ENCODE assay signal across 8 mouse cellular contexts in the genomic region with DNA sequence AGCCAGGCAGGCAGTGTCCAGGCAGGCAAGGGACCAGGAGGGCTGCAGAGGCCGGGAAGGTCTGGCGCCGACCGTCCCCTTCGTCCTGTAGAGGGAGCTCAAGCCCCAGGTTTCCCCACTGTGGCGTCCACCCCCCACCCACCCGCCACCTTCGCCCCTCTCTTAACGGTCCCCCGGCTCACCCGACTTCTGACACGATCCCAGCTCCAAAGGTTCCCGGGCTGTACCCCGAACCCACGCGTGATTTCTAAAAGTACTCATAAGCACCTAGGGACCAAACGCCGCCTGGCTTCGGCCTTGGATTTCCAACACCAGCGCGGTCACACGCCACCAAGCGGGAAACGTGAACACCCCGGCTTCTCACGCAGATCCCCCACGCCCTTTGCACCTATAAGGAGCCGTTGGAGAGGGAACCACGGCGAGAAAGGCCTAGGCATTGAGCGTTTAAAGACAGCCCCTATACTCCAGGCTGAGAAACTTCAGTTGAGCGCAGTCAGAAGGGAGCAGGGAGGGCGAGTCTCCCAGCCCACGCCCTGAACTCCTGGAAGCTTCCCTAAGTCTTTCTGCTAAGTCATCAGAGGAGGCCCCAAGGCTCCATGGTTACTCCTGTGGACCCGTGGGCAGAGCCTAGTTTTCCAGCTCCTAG. TPM values are rescaled to one million over a fixed set of nuclear protein-coding genes. Genes with fewer than 3 reads are reported as not detected.
DNase-seq lines count a peak whose midpoint lies in the region; ATAC-seq lines count a peak whose summit lies in the region.

No protein-coding gene starts in this region.

- under 1% methylated on average over 33 of the region's 35 CpGs for WGBS in intestine, embryonic 14.5 days
- WGBS in liver, embryonic 15.5 days (ENCODE audit: insufficient replicate concordance): under 1% methylated on average over 35 of the region's 35 CpGs
- WGBS in neural tube, embryonic 15.5 days: under 1% methylated on average over 35 of the region's 35 CpGs

- no peak overlapping the region for H3K27ac ChIP-seq in intestine, embryonic 14.5 days (ENCODE audit: low read depth)
- no peak overlapping the region for H3K27ac ChIP-seq in liver, embryonic 15.5 days (replicated peaks)
- H3K27ac ChIP-seq in neural tube, embryonic 15.5 days (replicated peaks): no peak overlapping the region

- H3K4me2 ChIP-seq in intestine, embryonic 14.5 days (ENCODE audit: low read length): peak overlapping the region; percentile 55
- peak overlapping the region; percentile 50 for H3K4me2 ChIP-seq in liver, embryonic 15.5 days
- H3K4me2 ChIP-seq in neural tube, embryonic 15.5 days: peak overlapping the region; percentile 83

- H3K4me1 ChIP-seq in intestine, embryonic 14.5 days (replicated peaks; ENCODE audit: control insufficient read depth, insufficient read depth, low read length): peaks cover 18% of the 10 kb centered on the region; the same call in 1 of the 2 replicates
- H3K4me1 ChIP-seq in liver, embryonic 15.5 days (replicated peaks): peaks cover 21% of the 10 kb centered on the region
- H3K4me1 ChIP-seq in neural tube, embryonic 15.5 days: peaks cover 45% of the 10 kb centered on the region

- no peak for ATAC-seq in intestine, embryonic 14.5 days (replicated peaks; ENCODE audit: low FRiP score, low TSS enrichment, low read depth)
- no peak for ATAC-seq in liver, embryonic 15.5 days (ENCODE audit: insufficient read depth)
- no peak for ATAC-seq in neural tube, embryonic 15.5 days (ENCODE audit: low FRiP score)
- no peak for ATAC-seq in erythroblast, adult 5-6 weeks (replicated peaks; ENCODE audit: low FRiP score, poor library complexity, severe bottlenecking)

- peaks cover 84% of the 10 kb centered on the region for H3K27me3 ChIP-seq in intestine, embryonic 14.5 days (replicated peaks; ENCODE audit: control insufficient read depth, insufficient read depth, low read length)
- peaks cover 86% of the 10 kb centered on the region for H3K27me3 ChIP-seq in liver, embryonic 15.5 days
- peaks cover 70% of the 10 kb centered on the region for H3K27me3 ChIP-seq in neural tube, embryonic 15.5 days (replicated peaks)

- intact Hi-C loops in left cerebral cortex, postnatal 36 days (cut with DNase I): loop anchor here (5.0 to 10.0 kb wide), 3 partner anchors 265 to 927 kb away; partner anchors contain the start of gene Aktip

- H3K36me3 ChIP-seq in intestine, embryonic 14.5 days (ENCODE audit: control insufficient read depth, insufficient read depth, low read length): no peaks in the 10 kb centered on the region
- H3K36me3 ChIP-seq in liver, embryonic 15.5 days (replicated peaks): no peaks in the 10 kb centered on the region
- no peaks in the 10 kb centered on the region for H3K36me3 ChIP-seq in neural tube, embryonic 15.5 days

- no peaks in the 10 kb centered on the region for H3K9me3 ChIP-seq in intestine, embryonic 14.5 days (ENCODE audit: control insufficient read depth, low read length)
- H3K9me3 ChIP-seq in liver, embryonic 15.5 days (replicated peaks): no peaks in the 10 kb centered on the region
- H3K9me3 ChIP-seq in neural tube, embryonic 15.5 days (replicated peaks): no peaks in the 10 kb centered on the region

- H3K4me3 ChIP-seq in intestine, embryonic 14.5 days (ENCODE audit: low read depth, low read length): peak overlapping the region; percentile 37
- peak overlapping the region; percentile 25; the same call in 1 of the 2 replicates for H3K4me3 ChIP-seq in liver, embryonic 15.5 days (replicated peaks)
- peak overlapping the region; percentile 28 for H3K4me3 ChIP-seq in neural tube, embryonic 15.5 days (replicated peaks)

- H3K9ac ChIP-seq in intestine, embryonic 14.5 days (ENCODE audit: low read length): no peak overlapping the region
- H3K9ac ChIP-seq in liver, embryonic 15.5 days: no peak overlapping the region
- H3K9ac ChIP-seq in neural tube, embryonic 15.5 days (replicated peaks): peak overlapping the region; percentile 28; the same call in 1 of the 2 replicates

- DNase-seq in left cerebral cortex, adult 18-20 months (ENCODE audit: low spot score in 2 of 2): peak; percentile 26 to 51
- DNase-seq in left cerebral cortex, postnatal 36 days (ENCODE audit: low spot score in 2 of 2): no peak
- DNase-seq in cerebellum, postnatal 14 days: peak; percentile 77 to 79
- DNase-seq in gastrocnemius, postnatal 10 days: peak; percentile 67
- DNase-seq in intestine, embryonic 14.5 days (ENCODE audit: low spot score): peak; percentile 82

RNA-seq across cellular contexts. Expression of gene Irx3, which starts 4.1 kb away (rescaled TPM):
- total RNA-seq in left cerebral cortex, adult 18-20 months (2021): under 1 TPM; 0.59 to 0.72 TPM
- total RNA-seq in left cerebral cortex, postnatal 36 days (2021): under 1 TPM; 0.20 to 0.27 TPM
- total RNA-seq in gastrocnemius, postnatal 10 days (2021): 1 to 10 TPM in 1 of 2 experiments, under 1 TPM in 1; 0.47 to 1.4 TPM
- 0.31 and 0.59 TPM in 2 replicates for polyA plus RNA-seq in intestine, embryonic 14.5 days (2014; fragmentation: Nextera tagmentation; extraction: Ambion mirVana)
- polyA plus RNA-seq in liver, embryonic 15.5 days (2015; fragmentation: Nextera tagmentation; extraction: Ambion mirVana): 0.05 and 0.09 TPM in 2 replicates
- polyA plus RNA-seq in neural tube, embryonic 15.5 days (2015; fragmentation: Nextera tagmentation; extraction: Ambion mirVana): 4.0 and 6.3 TPM in 2 replicates
- not detected in 2 replicates for total RNA-seq in erythroblast, adult 5-6 weeks (2015; ENCODE audit: low replicate concordance)
- total RNA-seq in erythroblast, adult 5-6 weeks (2017; ENCODE audit: low replicate concordance): not detected in 2 replicates

Comparison
In these comparisons a context has a peak if more than half of its experiments do, and no peak if none do; other contexts are left out.
1. DNase-seq: peak in left cerebral cortex, adult 18-20 months (2 of 2), cerebellum, postnatal 14 days (2 of 2), gastrocnemius, postnatal 10 days (single experiment) and intestine, embryonic 14.5 days (single experiment); none in left cerebral cortex, postnatal 36 days (0 of 2).
2. Peak in every context shown above with its lines, with median percentiles within 50 percentile points of each other: H3K4me2 ChIP-seq and H3K4me3 ChIP-seq.